Mouse (Mus musculus) forebrain, embryonic 13.5 days (tissue): ENCODE data around the gene Klrc1. TPM values are rescaled to one million over a fixed set of nuclear protein-coding genes. Genes with fewer than 3 reads are reported as not detected.
"Not testable (repeated sequence)": the region's sequence is repeated elsewhere in the genome, so short reads cannot be mapped to it uniquely, and the experiment has no call there.

Experiments used
- ATAC-seq: fragments of 200-750 bp; cut with Nextera tagmentation; 2 replicates; pipeline ENCODE4 v1.8.0; 2017
- H3K27ac ChIP-seq: fragments of 300-500 bp; sonication (generic); 2 replicates; pipeline ENCODE4 v1.5.1; 2015; ENCODE audit warnings: inconsistent platforms, mild to moderate bottlenecking, moderate library complexity
- H3K27me3 ChIP-seq: fragments of 300-500 bp; sonication (generic); 2 replicates; pipeline ENCODE4 v1.6.1; 2015; ENCODE audit warnings: mild to moderate bottlenecking, inconsistent platforms
- H3K36me3 ChIP-seq: fragments of 300-500 bp; sonication (generic); 2 replicates; pipeline ENCODE4 v1.6.1; 2015; ENCODE audit warnings: mild to moderate bottlenecking, inconsistent platforms; ENCODE audit not compliant: poor library complexity, severe bottlenecking
- H3K4me1 ChIP-seq: fragments of 300-500 bp; sonication (generic); 2 replicates; pipeline ENCODE4 v1.6.1; 2015; ENCODE audit warnings: inconsistent platforms
- H3K4me2 ChIP-seq: fragments of 300-500 bp; sonication (generic); 2 replicates; pipeline ENCODE4 v1.6.1; 2015; ENCODE audit warnings: inconsistent platforms, mild to moderate bottlenecking, moderate library complexity
- H3K4me3 ChIP-seq: fragments of 300-500 bp; sonication (generic); 2 replicates; pipeline ENCODE4 v1.5.1; 2015; ENCODE audit warnings: mild to moderate bottlenecking, inconsistent platforms
- H3K9ac ChIP-seq: fragments of 300-500 bp; sonication (generic); 2 replicates; pipeline ENCODE4 v1.6.1; 2015; ENCODE audit warnings: mild to moderate bottlenecking, inconsistent platforms
- H3K9me3 ChIP-seq: fragments of 300-500 bp; sonication (generic); replicated peaks from 2 replicates; pipeline ENCODE4 v1.6.1; 2016; ENCODE audit warnings: inconsistent platforms
- WGBS: fragments of 180-500 bp; shearing (Covaris S2); methylation state at CpG from one replicate; pipeline ENCODE4 v1.1.7; 2015; 5-methylcytosine and 5-hydroxymethylcytosine counted together
- polyA plus RNA-seq: library from polyadenylated mRNA; unstranded; fragments of >200 nt; fragmentation: Nextera tagmentation; extraction: Ambion mirVana; gene quantifications from 2 replicates; pipeline ENCODE4 v1.2.1, GENCODE M21; 2015

Klrc1 gene
- polyA plus RNA-seq, result not detected in 2 replicates

- WGBS, result 86% methylated on average over 3 of the region's 3 CpGs
- H3K9me3 ChIP-seq, result no peaks in the 10 kb centered on the region
- H3K9ac ChIP-seq, result no peak within 1 kb of the TSS
- H3K27me3 ChIP-seq, result no peaks in the 10 kb centered on the region
- H3K4me3 ChIP-seq, result no peak within 1 kb of the TSS
- no peaks in the 10 kb centered on the region for H3K36me3 ChIP-seq
- no peak within 1 kb of the TSS for H3K4me2 ChIP-seq
- ATAC-seq, result no peak
- H3K4me1 ChIP-seq, result no peaks in the 10 kb centered on the region
- no peak within 1 kb of the TSS for H3K27ac ChIP-seq
These were observed at the start of gene Klrc1 for GRCm38 (mm10) chr6:129678873-129679272. Gene Klrc1, minus strand, starts transcription at chr6:129678973.

GRCm38 (mm10) chr6:129727237-129727636 lies 48.5 kb upstream of the Klrc1 start:
- 95% methylated on average over 1 of the region's 1 CpGs for WGBS
- H3K9ac ChIP-seq, result no peak overlapping the region
- H3K4me1 ChIP-seq, result no peaks in the 10 kb centered on the region

GRCm38 (mm10) chr6:129721390-129721789 lies 42.6 kb upstream of the Klrc1 start:
- Histone ChIP-seq H3K27me3 (no peaks in the 10 kb centered on the region), H3K27ac (no peak overlapping the region), H3K36me3 (no peaks in the 10 kb centered on the region), H3K9ac (no peak overlapping the region), H3K4me2 (no peak overlapping the region), H3K4me1 (no peaks in the 10 kb centered on the region), H3K9me3 (no peaks in the 10 kb centered on the region), H3K4me3 (no peak overlapping the region)
- 67% methylated on average over 1 of the region's 1 CpGs for WGBS
- ATAC-seq, result no peak

More at GRCm38 (mm10) chr6:129727237-129727636, 48.5 kb upstream of the Klrc1 start:
- Histone ChIP-seq H3K9me3 (no peaks in the 10 kb centered on the region), H3K4me3 (no peak overlapping the region), H3K36me3 (no peaks in the 10 kb centered on the region), H3K4me2 (no peak overlapping the region), H3K27me3 (no peaks in the 10 kb centered on the region), H3K27ac (no peak overlapping the region)
- no peak for ATAC-seq

GRCm38 (mm10) chr6:129720487-129720886 lies 41.7 kb upstream of the Klrc1 start:
- H3K4me3 ChIP-seq, result no peak overlapping the region
- no peak overlapping the region for H3K27ac ChIP-seq
- 28% methylated on average over 3 of the region's 3 CpGs for WGBS
- H3K27me3 ChIP-seq, result no peaks in the 10 kb centered on the region
- H3K9me3 ChIP-seq, result no peaks in the 10 kb centered on the region
- no peaks in the 10 kb centered on the region for H3K36me3 ChIP-seq
- H3K4me2 ChIP-seq, result no peak overlapping the region
- no peak overlapping the region for H3K9ac ChIP-seq
- no peaks in the 10 kb centered on the region for H3K4me1 ChIP-seq
- ATAC-seq, result no peak

- no peaks in the 10 kb centered on the region for H3K9me3 ChIP-seq
- no peaks in the 10 kb centered on the region for H3K27me3 ChIP-seq
- no peak within 1 kb of the TSS for H3K4me2 ChIP-seq
- no peak for ATAC-seq
- 92% methylated on average over 4 of the region's 4 CpGs for WGBS
- H3K36me3 ChIP-seq, result no peaks in the 10 kb centered on the region
- H3K4me3 ChIP-seq, result no peak within 1 kb of the TSS
- H3K4me1 ChIP-seq, result no peaks in the 10 kb centered on the region
- no peak within 1 kb of the TSS for H3K9ac ChIP-seq
- no peak within 1 kb of the TSS for H3K27ac ChIP-seq
These were observed 38.3 kb upstream of the Klrc1 start, which contains the start of gene Klri1 for GRCm38 (mm10) chr6:129717032-129717431. Gene Klri1, minus strand, starts transcription at chr6:129717132.

- H3K4me3 ChIP-seq, result no peak overlapping the region
- 45% methylated on average over 1 of the region's 1 CpGs for WGBS
- no peak for ATAC-seq
- H3K9me3 ChIP-seq, result no peaks in the 10 kb centered on the region
- H3K36me3 ChIP-seq, result no peaks in the 10 kb centered on the region
- H3K4me1 ChIP-seq, result no peaks in the 10 kb centered on the region
- no peak overlapping the region for H3K4me2 ChIP-seq
- H3K9ac ChIP-seq, result no peak overlapping the region
- H3K27ac ChIP-seq, result no peak overlapping the region
- H3K27me3 ChIP-seq, result no peaks in the 10 kb centered on the region
These were observed 34.8 kb upstream of the Klrc1 start for GRCm38 (mm10) chr6:129713566-129713965.

GRCm38 (mm10) chr6:129691436-129691835 lies 12.7 kb upstream of the Klrc1 start:
- not testable (repeated sequence) for H3K36me3 ChIP-seq, H3K4me3 ChIP-seq, H3K4me2 ChIP-seq, ATAC-seq, H3K27me3 ChIP-seq, H3K9ac ChIP-seq, H3K4me1 ChIP-seq, H3K27ac ChIP-seq
- H3K9me3 ChIP-seq, result peaks cover 11% of the 10 kb centered on the region; the same call in 1 of the 2 replicates
- WGBS, result 87% methylated on average over 10 of the region's 10 CpGs

- Histone ChIP-seq H3K9ac (no peak overlapping the region), H3K4me1 (no peaks in the 10 kb centered on the region), H3K4me3 (no peak overlapping the region), H3K27ac (no peak overlapping the region), H3K4me2 (no peak overlapping the region), H3K36me3 (no peaks in the 10 kb centered on the region), H3K27me3 (no peaks in the 10 kb centered on the region), H3K9me3 (no peaks in the 10 kb centered on the region)
- 92% methylated on average over 1 of the region's 1 CpGs for WGBS
- no peak for ATAC-seq
These were observed 1.6 kb upstream of the Klrc1 start for GRCm38 (mm10) chr6:129680379-129680778.

GRCm38 (mm10) chr6:129661301-129661700 lies 17.5 kb downstream of the Klrc1 start:
- H3K27ac ChIP-seq, H3K4me3 ChIP-seq, H3K27me3 ChIP-seq, H3K4me1 ChIP-seq, H3K36me3 ChIP-seq, ATAC-seq, H3K9ac ChIP-seq, H3K9me3 ChIP-seq, H3K4me2 ChIP-seq: not testable (repeated sequence)
- WGBS, result 60% methylated on average over 1 of the region's 3 CpGs

GRCm38 (mm10) chr6:129660589-129660988 lies 18.2 kb downstream of the Klrc1 start, which contains the start of gene Klrc2:
Gene Klrc2, minus strand, starts transcription at chr6:129660689.
- not testable (repeated sequence) for H3K4me2 ChIP-seq, H3K27me3 ChIP-seq, H3K27ac ChIP-seq, H3K4me1 ChIP-seq, H3K9me3 ChIP-seq, H3K4me3 ChIP-seq, ATAC-seq, H3K9ac ChIP-seq, H3K36me3 ChIP-seq
- 79% methylated on average over 4 of the region's 4 CpGs for WGBS

- H3K27ac ChIP-seq, ATAC-seq, H3K36me3 ChIP-seq, H3K9ac ChIP-seq, H3K4me1 ChIP-seq, H3K27me3 ChIP-seq, H3K9me3 ChIP-seq, H3K4me2 ChIP-seq, H3K4me3 ChIP-seq: not testable (repeated sequence)
- WGBS, result 100% methylated on average over 1 of the region's 3 CpGs
These were observed 34.7 kb downstream of the Klrc1 start for GRCm38 (mm10) chr6:129644054-129644453.

GRCm38 (mm10) chr6:129643237-129643636 lies 35.5 kb downstream of the Klrc1 start, which contains the start of gene Klrc3:
Gene Klrc3, minus strand, starts transcription at chr6:129643337.
- WGBS, result 84% methylated on average over 3 of the region's 3 CpGs
- not testable (repeated sequence) for H3K36me3 ChIP-seq, H3K9me3 ChIP-seq, H3K9ac ChIP-seq, H3K4me2 ChIP-seq, H3K27ac ChIP-seq, H3K4me3 ChIP-seq, H3K27me3 ChIP-seq, H3K4me1 ChIP-seq, ATAC-seq

GRCm38 (mm10) chr6:129631046-129631445 lies 47.7 kb downstream of the Klrc1 start:
- 93% methylated on average over 2 of the region's 2 CpGs for WGBS
- H3K9ac ChIP-seq, ATAC-seq: not testable (repeated sequence)

More at GRCm38 (mm10) chr6:129631046-129631445, 47.7 kb downstream of the Klrc1 start:
- H3K36me3 ChIP-seq, H3K4me3 ChIP-seq, H3K4me2 ChIP-seq, H3K27me3 ChIP-seq, H3K4me1 ChIP-seq, H3K27ac ChIP-seq, H3K9me3 ChIP-seq: not testable (repeated sequence)
